Mouse (Mus musculus): Measurements from ENCODE around the gene Aagab. TPM values are rescaled to one million over a fixed set of nuclear protein-coding genes. Genes with fewer than 3 reads are reported as not detected.

The Aagab gene
- polyA plus RNA-seq, 1 experiment from 2014 or later, result 26.2 TPM

DNA sequence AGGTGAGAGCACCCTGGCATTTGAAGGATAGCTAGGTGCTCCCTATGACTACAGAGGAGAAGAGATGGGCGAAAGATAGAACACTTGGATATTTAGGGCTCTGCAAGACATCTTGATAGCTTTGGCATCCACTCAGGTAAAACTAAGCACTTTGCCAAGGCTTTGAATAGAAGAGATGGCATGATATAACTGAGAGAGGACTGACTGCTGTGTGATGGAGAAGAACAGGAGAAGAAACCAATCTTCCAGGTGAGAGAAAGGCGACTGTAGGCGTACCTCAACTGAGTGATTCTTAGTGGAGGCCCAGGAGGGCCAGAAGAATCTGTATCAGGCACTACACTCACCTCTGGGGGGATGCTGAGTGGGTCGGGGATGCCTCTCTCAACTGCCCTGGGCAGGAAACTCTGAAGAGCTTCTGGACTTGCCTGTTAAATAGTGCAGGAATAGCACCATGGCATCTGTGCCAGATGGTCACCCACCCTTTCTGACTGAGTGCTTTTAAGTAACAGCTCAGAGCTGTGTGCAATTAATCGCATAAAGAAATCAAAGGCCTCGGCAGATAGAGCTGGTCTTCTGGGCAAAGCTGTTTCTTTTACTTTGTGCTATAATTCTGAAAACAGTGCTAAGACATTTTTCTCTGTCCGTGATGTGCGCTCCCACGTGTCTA lies 22.8 kb downstream of the Aagab start:
- 0 out of 2 replicates have a peak, but pooled peaks cover 4% of the 10 kb centered on the region for H3K4me1 ChIP-seq
- H3K4me3 ChIP-seq, result no peak overlapping the region
- no peak overlapping the region for H3K27ac ChIP-seq
- H3K9ac ChIP-seq, result no peak overlapping the region
- no peaks in the 10 kb centered on the region for H3K27me3 ChIP-seq
- WGBS, result 86% methylated on average over 9 of the region's 9 CpGs
- H3K9me3 ChIP-seq, result no peaks in the 10 kb centered on the region
- H3K4me2 ChIP-seq (replicated peaks), result no peak overlapping the region
- no peak for ATAC-seq (ENCODE audit: low FRiP score, low read depth)
- H3K36me3 ChIP-seq, result peaks cover 48% of the 10 kb centered on the region

GRCm38 (mm10) chr9:63632045-63632444 lies 29.6 kb downstream of the Aagab start:
- H3K4me2 ChIP-seq (replicated peaks), result no peak overlapping the region
- no peak overlapping the region for H3K27ac ChIP-seq
- no peak overlapping the region for H3K4me3 ChIP-seq
- no peaks in the 10 kb centered on the region for H3K27me3 ChIP-seq
- no peak overlapping the region for H3K9ac ChIP-seq
- H3K9me3 ChIP-seq, result peaks cover 2% of the 10 kb centered on the region; the same call in 1 of the 2 replicates
- WGBS, result 89% methylated on average over 4 of the region's 4 CpGs
- H3K36me3 ChIP-seq, result peaks cover 47% of the 10 kb centered on the region
- ATAC-seq (ENCODE audit: low FRiP score, low read depth), result no peak
- H3K4me1 ChIP-seq, result no peaks in the 10 kb centered on the region

DNA sequence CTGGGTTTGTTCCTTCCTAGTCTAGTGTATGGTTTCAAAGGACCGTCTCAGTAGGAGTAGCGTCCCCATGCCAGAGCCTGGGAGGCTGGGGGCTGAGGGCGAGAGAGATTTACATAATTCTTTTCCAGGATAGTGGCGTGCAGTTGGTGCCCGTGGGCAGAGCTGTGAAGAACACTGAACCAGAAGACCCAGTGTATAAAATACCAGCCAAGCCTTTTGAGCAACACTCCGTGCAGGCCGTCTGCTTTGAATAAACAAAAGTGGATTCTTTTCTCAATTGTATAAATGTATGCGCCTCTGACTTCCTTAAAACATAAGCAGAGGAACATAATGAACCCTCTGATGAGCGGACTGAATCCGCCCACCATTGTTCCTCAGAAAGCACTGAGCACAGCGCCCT lies 30.5 kb downstream of the Aagab start:
- no peak for ATAC-seq (ENCODE audit: low FRiP score, low read depth)
- Histone ChIP-seq H3K36me3 (peaks cover 49% of the 10 kb centered on the region), H3K4me2 (replicated peaks) (no peak overlapping the region)

DNA sequence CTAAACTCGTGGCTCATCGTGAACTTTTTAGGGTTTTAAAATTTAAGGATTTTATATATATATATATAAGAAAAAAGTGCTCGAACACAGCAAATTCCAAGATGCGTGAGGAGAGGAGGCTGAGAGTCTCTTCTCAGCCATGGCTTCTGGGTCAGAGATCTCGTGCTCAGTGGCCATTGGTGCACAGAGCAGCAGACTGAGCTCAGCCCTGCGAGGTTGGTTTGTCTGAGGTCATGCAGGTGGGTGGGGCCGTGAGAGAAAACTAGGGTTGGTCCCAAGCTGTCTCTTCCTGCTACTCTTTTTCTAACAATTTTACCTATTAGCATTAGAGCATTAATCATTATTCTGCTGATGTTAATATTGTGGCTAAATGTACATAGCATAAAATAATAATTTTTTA lies 30.9 kb downstream of the Aagab start:
- Histone ChIP-seq H3K4me3 (no peak overlapping the region), H3K9ac (no peak overlapping the region), H3K9me3 (peaks cover 2% of the 10 kb centered on the region; the same call in 1 of the 2 replicates), H3K27ac (no peak overlapping the region), H3K4me2 (replicated peaks) (no peak overlapping the region), H3K27me3 (no peaks in the 10 kb centered on the region), H3K4me1 (no peaks in the 10 kb centered on the region), H3K36me3 (peaks cover 48% of the 10 kb centered on the region)
- no peak for ATAC-seq (ENCODE audit: low FRiP score, low read depth)
- 87% methylated on average over 7 of the region's 7 CpGs for WGBS

More for the DNA sequence above, 30.5 kb downstream of the Aagab start:
- Histone ChIP-seq H3K9ac (no peak overlapping the region), H3K9me3 (peaks cover 2% of the 10 kb centered on the region; the same call in 1 of the 2 replicates), H3K27me3 (no peaks in the 10 kb centered on the region), H3K27ac (no peak overlapping the region), H3K4me1 (no peaks in the 10 kb centered on the region), H3K4me3 (no peak overlapping the region)
- 85% methylated on average over 11 of the region's 11 CpGs for WGBS

- no peak for ATAC-seq (ENCODE audit: low FRiP score, low read depth)
- no peaks in the 10 kb centered on the region for H3K4me1 ChIP-seq
- 0 out of 2 replicates have a peak overlapping the region, but pooled peaks have one; percentile 19 for H3K9ac ChIP-seq
- H3K27ac ChIP-seq, result no peak overlapping the region
- peaks cover 44% of the 10 kb centered on the region for H3K36me3 ChIP-seq
- no peak overlapping the region for H3K4me2 ChIP-seq (replicated peaks)
- no peaks in the 10 kb centered on the region for H3K9me3 ChIP-seq
- WGBS, result 76% methylated on average over 7 of the region's 7 CpGs
- H3K4me3 ChIP-seq, result no peak overlapping the region
- H3K27me3 ChIP-seq, result no peaks in the 10 kb centered on the region
Measured at GRCm38 (mm10) chr9:63636113-63636512, 33.7 kb downstream of the Aagab start.

DNA sequence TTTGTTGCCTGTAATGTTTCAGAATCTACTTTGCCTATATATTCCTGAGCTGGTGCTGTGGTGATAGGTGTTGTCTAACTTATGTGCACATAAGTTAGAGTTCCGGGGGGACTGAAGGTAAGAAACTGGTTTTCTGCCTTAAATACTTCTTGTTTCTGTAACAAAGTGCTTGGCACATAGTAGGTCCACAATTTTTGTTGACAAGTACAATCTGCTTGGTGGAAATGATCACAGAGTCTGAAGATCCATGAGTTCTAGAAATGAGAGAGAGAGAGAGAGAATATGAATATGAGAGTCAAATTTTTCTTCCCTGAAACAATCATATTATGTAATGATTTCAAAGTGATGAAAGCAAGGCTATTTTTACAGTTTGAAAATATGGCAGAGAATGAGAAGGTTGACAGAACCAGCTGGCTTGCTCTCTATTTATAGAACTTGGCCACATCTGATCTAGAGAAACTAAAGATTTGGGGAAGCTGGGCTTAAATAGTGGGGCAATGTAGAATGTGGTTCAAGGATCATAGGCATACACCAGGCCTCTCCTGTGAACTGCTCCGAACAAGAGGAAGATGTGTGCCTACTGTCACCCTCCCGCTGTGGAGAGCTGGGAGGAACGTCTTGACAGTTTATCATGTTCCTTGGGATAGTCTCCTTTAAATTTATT lies 39.7 kb downstream of the Aagab start:
- Histone ChIP-seq H3K27me3 (no peaks in the 10 kb centered on the region), H3K36me3 (peaks cover 76% of the 10 kb centered on the region), H3K4me3 (no peak overlapping the region), H3K9ac (no peak overlapping the region), H3K4me2 (replicated peaks) (no peak overlapping the region), H3K9me3 (no peaks in the 10 kb centered on the region), H3K4me1 (peaks cover 3% of the 10 kb centered on the region), H3K27ac (no peak overlapping the region)
- no peak for ATAC-seq (ENCODE audit: low FRiP score, low read depth)
- WGBS, result 94% methylated on average over 4 of the region's 4 CpGs

GRCm38 (mm10) chr9:63644011-63644410 lies 41.6 kb downstream of the Aagab start:
- H3K4me3 ChIP-seq, result no peak overlapping the region
- peaks cover 16% of the 10 kb centered on the region for H3K4me1 ChIP-seq
- no peak for ATAC-seq (ENCODE audit: low FRiP score, low read depth)
- no peak overlapping the region for H3K4me2 ChIP-seq (replicated peaks)
- peaks cover 85% of the 10 kb centered on the region for H3K36me3 ChIP-seq
- no peak overlapping the region for H3K27ac ChIP-seq
- H3K9me3 ChIP-seq, result no peaks in the 10 kb centered on the region
- H3K27me3 ChIP-seq, result no peaks in the 10 kb centered on the region
- H3K9ac ChIP-seq, result no peak overlapping the region
- 92% methylated on average over 6 of the region's 6 CpGs for WGBS

GRCm38 (mm10) chr9:63645084-63645483 lies 42.6 kb downstream of the Aagab start:
- Histone ChIP-seq H3K4me1 (peaks cover 20% of the 10 kb centered on the region), H3K4me3 (no peak overlapping the region), H3K9ac (no peak overlapping the region), H3K27ac (no peak overlapping the region), H3K36me3 (peaks cover 88% of the 10 kb centered on the region), H3K4me2 (replicated peaks) (no peak overlapping the region), H3K9me3 (no peaks in the 10 kb centered on the region), H3K27me3 (no peaks in the 10 kb centered on the region)
- 90% methylated on average over 8 of the region's 8 CpGs for WGBS
- no peak for ATAC-seq (ENCODE audit: low FRiP score, low read depth)

DNA sequence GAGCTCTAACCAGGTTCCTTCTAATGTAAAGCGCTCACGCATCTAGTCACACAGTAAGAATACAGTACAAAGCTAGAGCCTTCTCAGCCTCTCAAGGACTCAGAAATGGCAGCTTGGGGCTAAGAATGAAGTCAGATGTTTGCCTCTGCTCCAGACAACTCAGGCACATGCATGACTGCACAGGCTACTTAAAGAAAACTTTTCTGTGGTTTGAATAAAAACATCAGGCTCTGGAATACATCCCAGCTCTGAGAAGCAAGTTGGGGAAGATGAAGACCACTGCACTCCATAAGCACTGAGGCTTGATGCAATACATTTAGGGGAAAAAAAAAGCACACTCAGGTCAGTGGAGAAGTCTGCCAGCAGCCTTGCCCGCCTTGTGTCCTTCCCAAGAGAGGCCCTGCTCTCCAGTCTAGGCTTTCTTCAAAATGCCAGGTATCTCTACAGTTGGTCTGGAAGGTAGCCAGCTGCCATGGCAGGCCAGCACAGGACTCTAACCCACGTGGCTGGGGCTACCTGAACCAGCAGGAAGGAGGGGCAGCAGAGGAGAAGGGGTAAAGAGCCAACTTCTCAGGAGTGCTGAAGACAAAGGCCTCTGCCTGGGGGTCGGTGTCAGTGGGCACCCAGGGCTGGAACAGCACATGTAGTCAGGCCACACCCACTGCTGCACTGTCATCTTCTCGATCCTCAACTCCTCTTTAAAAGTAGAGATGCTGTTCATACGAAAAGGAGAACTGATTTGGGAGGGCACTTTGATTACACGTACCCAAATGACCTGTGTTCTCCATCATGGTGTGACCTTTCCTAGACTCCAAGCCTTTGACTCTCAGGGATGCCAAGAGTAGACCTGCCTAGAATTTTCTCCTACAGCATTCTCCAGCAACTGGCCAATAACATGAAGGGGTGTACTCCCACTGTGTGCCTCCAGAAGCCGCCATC lies 45.4 kb downstream of the Aagab start:
- Histone ChIP-seq H3K36me3 (peaks cover 92% of the 10 kb centered on the region), H3K4me3 (no peak overlapping the region), H3K27ac (peak overlapping the region; percentile 63), H3K9me3 (no peaks in the 10 kb centered on the region), H3K4me1 (peaks cover 47% of the 10 kb centered on the region), H3K27me3 (no peaks in the 10 kb centered on the region), H3K9ac (no peak overlapping the region), H3K4me2 (replicated peaks) (no peak overlapping the region)
- ATAC-seq (ENCODE audit: low FRiP score, low read depth), result no peak
- WGBS, result 83% methylated on average over 9 of the region's 9 CpGs

DNA sequence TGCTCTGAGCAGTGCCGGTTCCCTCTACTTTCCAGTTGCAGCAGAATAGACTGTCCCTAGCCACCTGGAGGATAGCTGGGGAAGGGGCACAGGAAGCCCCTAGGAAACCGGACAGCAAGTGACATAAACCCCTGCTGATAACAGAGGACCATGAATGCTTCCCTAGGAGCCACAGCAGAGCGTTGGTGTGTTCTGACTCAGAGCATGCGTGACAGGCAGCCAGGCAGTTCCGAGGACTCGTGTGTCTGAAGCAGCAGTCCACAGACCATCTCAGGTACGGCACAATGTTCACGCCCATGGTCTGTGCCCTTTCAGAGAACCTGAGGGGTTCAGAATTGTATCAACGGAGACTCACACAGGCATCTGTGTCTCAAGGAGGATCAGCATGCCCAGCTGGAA lies 46.1 kb downstream of the Aagab start:
- Histone ChIP-seq H3K9me3 (no peaks in the 10 kb centered on the region), H3K27me3 (no peaks in the 10 kb centered on the region), H3K9ac (no peak overlapping the region), H3K36me3 (peaks cover 92% of the 10 kb centered on the region), H3K4me3 (no peak overlapping the region), H3K4me2 (replicated peaks) (no peak overlapping the region), H3K4me1 (peaks cover 54% of the 10 kb centered on the region), H3K27ac (no peak overlapping the region)
- ATAC-seq (ENCODE audit: low FRiP score, low read depth), result no peak
- WGBS, result 89% methylated on average over 9 of the region's 9 CpGs

DNA sequence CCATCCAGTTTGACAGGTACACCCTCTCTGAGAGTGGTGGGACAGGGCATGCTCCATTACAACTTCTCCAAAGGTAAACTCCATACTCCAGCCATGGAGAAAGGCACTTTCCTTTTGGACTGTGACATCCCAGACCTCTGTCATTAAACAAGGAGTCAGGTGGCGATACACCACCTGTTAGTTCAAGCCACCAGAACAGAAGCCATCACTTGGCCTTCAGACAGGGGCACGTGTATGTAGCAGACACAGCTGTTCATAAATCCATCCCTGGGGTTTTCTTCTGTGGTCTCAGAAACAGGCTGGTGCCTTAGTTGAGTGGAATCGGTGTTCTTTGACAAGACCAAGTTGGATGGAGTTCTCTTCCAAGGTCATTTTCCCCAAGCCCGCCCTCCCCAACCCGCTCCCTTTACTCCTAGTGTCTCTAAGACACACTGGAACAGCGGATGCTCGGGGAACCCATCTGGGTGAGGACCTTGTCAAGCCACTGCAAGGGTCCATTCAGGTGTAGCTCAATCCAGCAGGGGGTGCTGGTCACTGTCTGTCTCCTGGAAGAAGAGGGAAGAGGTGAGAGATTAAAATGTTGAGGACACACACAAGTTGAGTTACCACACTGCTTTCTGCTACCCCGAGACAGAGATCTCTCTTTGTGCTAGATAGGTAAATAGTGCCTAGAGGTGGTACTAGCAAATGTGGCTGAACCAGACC lies 47.5 kb downstream of the Aagab start:
- 80% methylated on average over 8 of the region's 8 CpGs for WGBS
- H3K36me3 ChIP-seq, result peaks cover 95% of the 10 kb centered on the region
- H3K9ac ChIP-seq, result no peak overlapping the region
- no peaks in the 10 kb centered on the region for H3K27me3 ChIP-seq
- peaks cover 69% of the 10 kb centered on the region for H3K4me1 ChIP-seq
- H3K4me2 ChIP-seq (replicated peaks), result no peak overlapping the region
- H3K9me3 ChIP-seq, result no peaks in the 10 kb centered on the region
- no peak for ATAC-seq (ENCODE audit: low FRiP score, low read depth)
- peak overlapping the region; percentile 90 for H3K27ac ChIP-seq
- no peak overlapping the region for H3K4me3 ChIP-seq

All from limb, embryonic 13.5 days (tissue).